Mouse (Mus musculus) urinary bladder, postnatal 10 days (tissue): ENCODE measurements around the gene Abcb1a.

Source experiments
- DNase-seq: peaks from one replicate; pipeline ENCODE4 v3.0.0; 2022; ENCODE audit warnings: low spot score

The Abcb1a gene

DNA sequence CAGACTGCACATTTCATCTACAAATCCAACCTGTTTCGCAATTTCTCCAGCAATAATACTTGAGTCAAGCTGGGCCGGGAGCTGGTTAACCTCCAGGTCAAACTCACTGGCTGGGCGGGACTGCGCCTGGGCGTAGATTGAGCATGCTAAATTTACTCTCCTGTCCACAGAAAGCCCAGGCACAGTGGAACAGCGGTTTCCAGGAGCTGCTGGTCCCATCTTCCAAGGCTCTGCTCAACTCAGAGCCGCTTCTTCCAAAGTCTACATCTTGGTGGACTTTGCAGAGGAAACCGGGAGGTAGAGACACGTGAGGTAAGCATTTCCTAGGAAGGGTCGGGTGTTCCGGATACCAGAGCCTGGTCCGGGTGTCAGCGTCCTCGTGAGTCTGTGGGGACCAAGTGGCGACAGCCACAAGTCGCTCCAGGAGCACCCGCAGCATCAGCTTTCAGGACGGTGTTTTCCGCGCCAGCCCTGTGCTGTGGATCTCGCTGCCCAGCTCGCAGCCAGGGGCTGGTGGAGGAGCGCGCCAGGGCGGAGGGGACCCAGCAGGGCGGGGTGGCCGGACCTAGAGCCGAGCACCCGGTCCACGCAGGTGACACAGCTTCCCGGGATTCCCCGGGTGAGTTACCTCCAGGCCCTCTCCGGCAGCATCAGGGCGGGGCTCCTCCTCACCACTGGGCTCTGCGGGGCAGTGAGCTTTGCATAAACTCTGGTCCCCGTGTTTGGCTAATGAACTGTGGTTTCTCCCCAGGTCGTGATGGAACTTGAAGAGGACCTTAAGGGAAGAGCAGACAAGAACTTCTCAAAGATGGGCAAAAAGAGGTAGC lies at the start of gene Abcb1a:
Gene Abcb1a (plus strand): TSS at position 167 of the 827 bp plus-strand sequence.
- peak; percentile 9 for DNase-seq

DNA sequence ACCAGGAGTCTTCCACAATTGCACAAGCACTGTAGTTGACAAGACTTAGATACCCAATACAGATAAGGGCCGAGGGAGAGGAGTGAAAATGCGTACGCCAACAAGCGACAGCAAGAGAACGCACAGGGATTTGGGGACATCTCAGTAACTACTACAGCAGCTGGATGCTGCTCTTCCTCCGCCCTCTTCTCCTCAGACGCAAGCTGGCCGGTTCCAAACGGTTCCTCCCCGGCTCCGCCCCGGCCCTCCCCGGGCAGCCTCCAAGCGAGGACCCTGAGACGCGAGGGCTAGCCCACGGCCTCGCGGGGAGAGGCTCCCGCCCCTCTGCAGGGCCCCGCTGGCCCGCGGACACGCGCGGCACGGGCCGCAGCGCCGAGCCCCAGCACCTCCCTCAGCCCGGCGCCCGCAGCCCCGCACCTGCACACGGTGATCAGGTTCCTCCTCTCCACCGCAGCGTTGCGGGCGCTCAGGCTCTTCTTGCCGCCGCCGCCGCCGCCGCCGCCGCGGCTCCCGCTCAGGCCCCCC lies 37.7 kb upstream of the Abcb1a start:
- no peak for DNase-seq

DNA sequence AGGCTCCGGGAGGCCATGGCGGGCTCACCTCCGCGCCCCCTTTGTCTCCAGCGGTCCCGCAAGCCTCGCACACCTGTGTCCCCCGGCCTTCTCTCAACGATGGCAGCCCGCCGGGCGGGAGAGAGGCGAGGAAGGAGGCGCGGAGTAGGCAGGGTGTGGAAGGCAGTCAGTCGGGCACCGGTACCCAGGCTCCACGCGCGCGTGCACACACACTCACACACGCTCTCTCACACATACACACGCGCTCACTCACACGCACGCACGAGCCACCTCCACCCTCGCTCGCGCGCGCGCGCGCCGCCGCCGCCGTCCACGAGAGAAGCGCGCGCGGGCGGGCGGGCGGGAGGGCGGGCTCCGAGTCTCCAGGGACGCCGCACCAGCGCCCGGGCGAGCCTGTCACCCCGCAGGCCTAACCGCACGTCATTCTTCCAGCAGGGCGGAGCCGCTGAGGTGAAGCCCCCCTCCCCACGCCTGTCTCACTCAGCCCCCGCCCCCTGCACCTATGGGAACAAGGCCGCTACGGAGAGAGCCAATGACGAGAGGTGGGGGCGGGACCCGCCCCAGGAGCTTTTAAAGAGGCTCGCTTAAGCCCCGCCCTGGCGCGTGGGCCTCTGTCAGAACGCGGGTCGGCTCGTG lies 37.2 kb upstream of the Abcb1a start, which contains the start of gene Rundc3b:
Gene Rundc3b (minus strand): TSS at position 357 of the 636 bp plus-strand sequence.
- DNase-seq = peak; percentile 20

DNA sequence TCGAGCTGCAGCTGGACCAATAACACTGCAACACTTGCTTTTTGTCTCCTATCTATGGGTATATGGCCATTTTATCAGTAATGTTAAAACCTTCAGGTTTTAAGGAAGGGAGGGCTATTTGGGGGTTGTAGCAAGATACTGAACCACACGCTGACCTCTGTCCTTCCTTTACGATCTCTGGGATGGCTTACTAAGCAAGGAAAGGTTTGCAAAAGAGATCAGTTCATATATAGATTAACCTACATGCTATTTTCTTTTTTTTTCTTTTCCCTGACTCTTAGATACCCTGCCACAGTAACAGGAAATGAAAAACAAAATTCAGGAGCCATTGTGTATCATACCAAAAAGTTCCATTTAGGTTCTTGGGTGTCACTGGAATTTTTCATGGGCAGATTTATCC lies 27.0 kb upstream of the Abcb1a start:
- no peak for DNase-seq

DNA sequence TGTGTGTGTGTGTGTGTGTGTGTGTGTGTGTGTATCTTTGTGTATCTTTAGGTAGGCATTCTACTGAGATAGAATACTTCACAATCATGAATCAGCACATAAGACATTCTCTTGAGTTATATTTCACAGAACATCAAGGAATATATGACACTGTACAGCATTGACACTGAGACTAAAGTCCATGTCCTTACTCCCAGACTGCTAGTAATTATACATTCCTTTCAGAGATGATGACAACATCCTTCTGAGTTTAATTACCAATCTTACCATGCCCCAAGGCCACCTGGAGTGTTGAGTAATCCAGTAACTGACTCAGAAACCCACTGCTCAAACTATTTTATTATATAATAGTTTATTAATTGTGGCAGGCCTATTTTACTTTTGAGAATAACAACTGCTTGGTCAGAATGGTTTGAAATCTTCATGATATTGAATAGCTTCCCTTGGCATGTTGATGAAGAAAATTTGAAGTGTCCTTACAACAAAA lies 25.3 kb upstream of the Abcb1a start:
- DNase-seq = no peak

DNA sequence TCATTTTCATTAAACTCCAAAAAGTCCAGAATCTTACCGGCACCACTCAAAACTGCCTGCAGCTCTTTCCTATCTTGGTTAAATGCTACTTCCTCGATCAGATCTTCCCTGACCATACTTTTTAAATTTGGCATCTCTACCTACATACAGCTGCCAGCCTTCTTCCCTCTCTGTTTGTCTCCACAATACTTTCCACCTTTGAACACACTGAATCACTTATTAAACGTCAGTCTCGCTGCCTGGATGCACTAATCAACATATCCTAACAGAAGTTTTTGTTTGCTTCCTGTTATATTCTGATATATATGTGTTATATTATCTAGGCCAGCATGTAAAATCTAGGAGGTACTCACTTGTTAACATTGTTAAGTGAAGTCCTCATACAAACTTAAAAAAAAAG lies 11.6 kb upstream of the Abcb1a start:
- DNase-seq = no peak

DNA sequence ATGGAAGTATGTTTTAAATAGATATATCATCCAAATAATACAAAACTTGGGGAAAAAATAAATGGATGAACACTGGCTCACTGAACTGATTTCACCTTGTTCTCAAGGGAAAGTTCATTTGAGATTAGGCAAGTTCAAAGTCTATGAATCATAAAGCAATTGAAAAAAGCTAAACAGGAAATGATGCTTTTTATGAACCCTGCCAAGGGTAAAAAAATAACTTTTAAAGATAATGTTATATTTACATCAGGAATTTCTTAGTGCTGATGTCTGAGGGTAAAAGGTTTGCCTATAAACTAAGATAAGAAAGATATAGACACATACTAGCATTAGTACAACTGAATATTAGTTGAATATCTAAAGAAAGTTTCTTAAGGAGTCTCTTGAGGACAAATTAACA lies 11.1 kb upstream of the Abcb1a start:
- no peak for DNase-seq

DNA sequence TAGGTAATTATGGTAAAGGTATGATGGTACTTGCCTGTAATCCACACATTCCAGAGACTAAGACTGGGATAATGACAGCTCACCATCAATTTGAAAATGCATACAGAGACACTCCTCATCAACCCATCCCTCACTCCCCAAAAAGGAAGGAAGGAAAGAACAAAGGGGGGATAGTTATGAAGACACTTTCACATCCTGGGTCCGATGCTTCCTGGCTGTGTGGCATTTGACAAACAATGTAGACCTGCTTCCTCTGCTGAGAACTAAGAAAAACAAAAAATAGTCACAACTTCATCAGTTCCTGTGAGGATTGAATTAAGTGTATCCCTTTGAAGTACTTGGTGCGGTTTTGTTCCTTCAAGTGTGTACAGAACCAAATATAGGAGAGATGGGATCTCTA lies 7.8 kb upstream of the Abcb1a start:
- DNase-seq = no peak

DNA sequence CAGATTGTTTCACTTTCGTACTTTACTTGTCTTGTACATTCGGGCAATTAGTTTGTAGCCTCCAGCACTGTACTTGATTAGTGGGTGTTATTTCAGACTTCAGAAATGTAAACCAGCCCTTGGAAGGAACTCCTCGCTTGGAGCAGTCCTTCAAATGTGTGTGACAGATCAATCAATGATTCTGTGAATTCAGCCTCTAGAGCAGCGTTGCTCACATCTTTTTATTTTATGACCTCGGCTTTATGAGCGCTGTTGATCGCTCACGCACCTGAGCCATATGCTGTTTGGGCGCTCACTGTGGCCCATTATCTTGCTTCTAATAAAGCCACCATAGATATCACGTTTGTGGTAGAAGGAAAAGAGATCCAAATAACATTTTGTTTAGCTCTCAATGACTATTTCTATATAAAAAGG lies 868 bp downstream of the Abcb1a start:
- DNase-seq = no peak

DNA sequence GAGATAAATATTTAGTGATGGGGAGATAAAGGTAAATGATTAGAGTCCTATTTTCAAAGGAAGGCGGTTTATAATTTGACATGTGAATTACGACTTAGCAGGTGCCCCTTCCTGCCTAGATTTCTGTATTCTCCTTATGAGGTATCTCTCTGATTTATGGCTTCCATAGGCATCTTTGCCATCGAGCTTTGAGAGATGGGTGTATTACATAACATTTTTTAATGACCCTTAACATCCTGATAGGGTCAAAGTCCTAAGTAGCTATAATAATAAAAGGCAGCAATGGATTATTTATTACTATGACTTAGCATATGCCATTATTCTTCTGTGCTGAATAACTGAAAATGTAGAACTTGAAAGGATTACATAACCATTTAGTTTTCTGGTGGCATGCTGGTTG lies 4.8 kb downstream of the Abcb1a start:
- no peak for DNase-seq

DNA sequence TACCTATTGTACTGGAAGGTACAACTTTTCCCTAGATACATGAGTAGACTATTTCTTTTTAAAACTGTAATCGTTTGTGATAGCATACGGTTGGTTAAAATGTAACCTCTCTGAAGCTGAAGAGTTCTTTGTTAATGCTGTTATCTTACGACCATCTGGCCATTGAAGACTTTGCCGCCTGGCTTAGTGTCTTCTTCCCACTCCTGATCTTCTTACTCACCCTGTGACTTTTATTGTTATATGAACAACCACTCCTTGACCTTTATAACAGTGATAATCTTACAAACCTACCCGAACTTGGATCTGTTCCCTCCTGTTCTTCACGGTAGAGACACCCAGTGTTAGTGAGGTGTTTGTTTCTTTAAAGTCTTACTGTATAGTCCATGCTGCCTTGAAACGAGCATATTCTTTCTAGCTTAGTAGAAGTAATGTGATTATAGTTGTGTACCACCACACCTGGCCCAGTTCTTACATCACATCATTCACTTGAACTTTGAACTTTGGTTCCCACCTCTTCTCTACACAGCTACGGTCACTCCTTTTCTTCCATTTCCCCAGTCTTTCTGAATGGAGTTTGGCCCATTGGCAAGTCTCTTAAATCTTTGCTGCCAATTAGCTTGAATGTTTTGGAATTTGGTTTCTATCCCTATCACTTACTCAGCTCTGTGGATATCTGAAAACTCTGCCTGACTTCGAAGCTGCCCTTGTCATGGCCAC lies 8.0 kb downstream of the Abcb1a start:
- no peak for DNase-seq

DNA sequence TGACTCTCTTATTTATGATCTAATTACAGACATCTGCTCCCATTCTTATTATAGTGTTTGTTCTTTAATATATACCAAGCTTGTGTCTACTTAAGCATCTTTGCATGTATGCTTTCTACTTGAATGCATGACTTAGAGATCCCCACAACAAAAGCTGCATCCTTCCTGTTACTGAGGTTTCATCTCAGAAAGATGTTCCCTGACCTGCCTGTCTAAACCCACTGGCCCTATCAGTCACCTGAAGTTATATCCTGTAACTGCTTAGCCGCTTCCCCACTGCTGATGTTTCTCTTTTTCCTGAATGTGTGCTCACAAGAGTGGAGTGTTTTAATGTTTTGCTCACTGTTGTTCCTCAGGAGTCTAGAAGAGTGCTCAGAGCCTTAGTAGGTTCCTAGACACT lies 9.7 kb downstream of the Abcb1a start:
- DNase-seq = no peak

DNA sequence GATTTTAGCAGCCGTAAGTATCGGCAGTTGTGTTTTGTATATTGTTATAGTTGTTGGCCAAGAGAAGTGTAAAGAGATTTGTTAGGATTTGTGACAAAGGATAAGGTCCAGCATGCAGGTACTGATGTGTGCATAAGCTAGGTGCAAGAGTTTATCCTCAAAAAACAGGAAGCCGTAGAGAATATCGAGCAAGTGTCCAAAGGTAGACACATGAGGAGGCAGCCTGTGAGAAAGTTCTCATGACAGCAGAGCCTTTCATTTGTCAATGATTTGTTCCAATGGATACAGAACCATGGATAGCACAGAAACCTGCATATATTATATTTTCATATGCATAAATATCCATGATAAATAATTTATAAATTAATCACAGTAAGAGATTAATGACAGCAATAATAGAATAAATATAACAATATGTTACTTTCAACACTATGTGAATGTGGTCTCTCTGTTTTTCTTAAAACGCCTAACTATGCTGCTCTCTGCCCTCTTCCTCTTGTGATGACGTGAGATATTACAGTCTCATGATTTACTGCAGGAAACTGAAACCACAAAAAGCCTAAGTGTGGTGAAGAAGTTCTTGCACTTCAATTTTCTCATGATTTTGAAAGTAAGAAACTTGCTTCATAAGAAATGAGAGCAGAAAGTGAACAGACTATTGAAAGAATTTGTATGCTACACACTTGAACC lies 15.5 kb downstream of the Abcb1a start:
- no peak for DNase-seq

DNA sequence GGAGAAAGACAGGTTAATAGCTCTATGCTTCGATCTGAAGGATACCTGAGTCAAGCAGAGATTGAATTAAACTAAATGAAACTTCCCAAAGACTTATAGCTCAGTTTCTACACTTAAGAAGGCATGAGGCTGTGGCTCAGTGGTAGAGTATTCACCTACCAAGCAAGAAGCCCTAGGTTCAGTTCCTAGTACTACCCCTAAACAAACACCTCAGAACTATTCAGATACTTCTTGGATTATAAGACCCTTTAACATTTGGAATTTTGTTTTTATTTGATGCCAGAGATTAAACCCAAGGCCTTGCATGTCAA lies 16.0 kb downstream of the Abcb1a start:
- no peak for DNase-seq

DNA sequence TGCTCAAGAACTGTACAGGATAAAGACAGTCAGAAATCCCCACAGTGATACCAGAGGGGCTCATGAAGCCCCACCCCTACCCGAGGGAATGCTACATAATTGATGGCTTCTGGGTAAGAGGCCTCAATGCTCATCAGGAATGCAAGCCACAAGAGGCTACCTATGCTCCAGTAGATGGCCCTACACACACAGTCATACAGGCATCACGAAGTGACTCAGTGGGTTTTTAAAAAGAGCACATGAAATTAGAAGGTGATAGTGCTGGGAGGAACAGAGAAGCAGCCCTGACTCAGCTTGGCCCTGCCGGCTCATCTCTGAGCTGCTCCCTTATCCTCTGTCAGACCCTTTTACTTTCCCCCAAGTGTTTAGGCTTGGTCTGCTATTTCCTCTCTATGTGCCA lies 21.3 kb downstream of the Abcb1a start:
- DNase-seq = no peak

DNA sequence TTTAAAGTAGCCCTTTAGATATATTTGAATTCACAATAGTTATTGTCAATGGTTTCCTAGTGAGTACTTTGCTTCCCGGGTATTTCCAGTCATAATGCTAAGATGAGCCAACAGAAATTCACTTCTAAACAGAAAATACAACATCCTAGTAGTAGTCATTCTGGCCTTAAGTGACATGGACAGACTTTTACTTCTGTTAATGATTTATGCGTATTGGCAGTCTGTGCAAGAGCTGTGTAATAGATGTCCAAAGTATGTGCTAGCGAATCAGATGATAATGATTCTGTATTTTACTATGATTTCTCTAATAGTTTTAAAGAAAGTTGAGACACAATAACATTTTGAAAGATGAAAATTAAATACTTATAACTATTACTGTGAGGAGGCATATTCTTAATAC lies 23.8 kb downstream of the Abcb1a start:
- DNase-seq = no peak

DNA sequence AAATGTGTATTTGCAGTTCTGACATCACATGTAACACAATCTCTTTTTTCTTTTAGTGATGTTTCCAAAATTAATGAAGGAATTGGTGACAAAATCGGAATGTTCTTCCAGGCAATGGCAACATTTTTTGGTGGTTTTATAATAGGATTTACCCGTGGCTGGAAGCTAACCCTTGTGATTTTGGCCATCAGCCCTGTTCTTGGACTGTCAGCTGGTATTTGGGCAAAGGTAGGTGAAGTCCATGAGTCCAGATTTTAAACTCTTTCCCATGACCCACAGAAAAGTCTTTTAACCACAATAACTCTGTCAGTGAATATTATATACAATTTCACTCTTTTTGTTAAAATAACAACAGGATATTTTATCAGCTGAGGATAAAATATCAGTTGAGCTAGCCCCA lies 26.2 kb downstream of the Abcb1a start:
- no peak for DNase-seq

DNA sequence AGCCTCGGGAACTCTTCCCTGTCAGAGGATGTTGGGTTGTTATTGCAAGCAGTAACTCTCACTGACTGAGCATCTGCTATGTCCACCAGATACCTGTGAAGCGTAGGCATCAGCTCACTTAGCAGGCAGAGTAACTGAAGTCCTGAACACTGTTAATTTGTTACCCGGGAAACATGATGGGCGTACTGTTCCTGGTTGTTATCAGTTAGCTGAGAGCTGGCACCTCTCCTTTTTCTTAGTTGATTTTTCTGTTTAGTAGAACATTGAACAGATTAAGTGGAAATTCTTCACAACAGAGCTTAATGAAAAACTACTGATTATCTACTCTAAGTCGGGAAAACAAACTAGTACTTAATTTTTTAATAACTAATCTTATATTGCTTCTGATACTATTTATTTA lies 27.7 kb downstream of the Abcb1a start:
- no peak for DNase-seq

DNA sequence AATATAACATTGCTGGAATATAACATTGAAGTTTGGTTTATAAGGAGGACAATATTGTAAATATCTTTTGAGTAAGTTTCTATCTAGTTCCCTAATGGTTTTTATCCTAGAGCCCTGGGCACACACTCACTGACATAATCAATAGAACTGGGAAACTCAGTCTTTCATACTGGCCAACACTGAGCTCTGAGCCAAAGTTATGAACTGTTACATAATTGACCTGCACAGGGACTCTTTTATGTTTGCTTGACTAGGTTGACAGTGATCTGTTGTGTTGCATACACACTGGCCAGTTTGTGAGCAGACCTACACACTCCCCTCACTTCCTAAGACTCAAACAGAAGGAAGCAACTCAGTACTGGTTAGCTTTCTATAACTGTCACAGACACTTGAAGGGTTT lies 56.2 kb downstream of the Abcb1a start:
- DNase-seq = no peak

DNA sequence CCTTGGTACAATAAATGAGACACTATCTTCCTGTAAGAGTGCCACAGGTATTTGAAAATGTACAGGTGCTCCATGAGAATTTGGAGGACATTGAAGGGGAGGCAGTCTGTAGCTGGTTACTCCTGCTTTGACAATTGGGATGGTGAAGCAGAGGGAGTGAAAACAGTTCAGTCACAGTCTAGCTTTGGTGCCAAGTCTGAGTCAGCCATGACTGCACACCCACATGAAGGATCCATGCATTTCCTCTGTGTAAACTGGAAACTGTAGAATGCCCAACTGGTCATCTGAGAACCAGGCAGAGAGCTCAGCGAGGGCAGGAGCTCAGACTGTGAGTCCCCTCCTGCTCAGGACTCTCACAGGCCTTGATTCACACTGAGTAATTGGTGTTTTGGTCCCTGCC lies 59.7 kb downstream of the Abcb1a start:
- no peak for DNase-seq

DNA sequence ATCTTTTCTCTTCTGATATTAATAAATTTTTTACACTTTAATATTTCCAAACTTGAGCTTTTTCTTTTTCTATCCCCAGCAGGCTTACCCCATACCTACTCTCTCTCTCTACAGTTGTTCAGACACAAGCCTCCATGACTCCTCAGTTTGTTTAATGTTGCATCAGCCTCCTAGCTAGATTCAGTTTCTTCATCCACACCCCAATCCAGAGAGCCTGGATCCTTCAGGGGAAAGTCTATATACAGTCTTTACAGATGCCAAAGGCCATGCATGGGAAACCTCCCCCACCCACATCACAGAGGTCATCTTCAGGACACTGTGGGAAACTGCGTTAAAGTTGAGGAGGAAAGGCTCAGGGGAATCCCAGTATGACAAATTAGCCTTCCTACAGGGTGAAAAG lies 62.3 kb downstream of the Abcb1a start:
- no peak for DNase-seq

DNA sequence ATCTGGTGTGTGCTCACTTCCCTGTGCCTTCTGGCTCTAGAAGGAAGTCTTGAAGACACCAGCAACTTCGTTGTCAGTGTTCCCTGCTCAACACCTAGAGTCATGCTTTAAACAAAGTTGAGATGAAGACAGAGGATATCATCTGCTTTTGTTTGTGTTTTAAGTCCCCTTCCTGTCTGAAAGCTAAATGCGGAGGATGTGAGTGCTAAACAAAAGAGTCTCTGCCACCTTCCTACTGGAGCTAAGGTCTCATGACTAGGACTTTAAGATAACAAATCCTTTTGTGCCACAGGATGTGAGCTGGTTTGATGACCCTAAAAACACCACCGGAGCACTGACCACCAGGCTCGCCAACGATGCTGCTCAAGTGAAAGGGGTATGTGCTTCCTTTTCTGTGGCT lies 63.0 kb downstream of the Abcb1a start:
- no peak for DNase-seq
